Mouse (Mus musculus) intestine, postnatal 0 days (tissue): ENCODE measurements around the gene Slc39a1. TPM values are rescaled to one million over a fixed set of nuclear protein-coding genes. Genes with fewer than 3 reads are reported as not detected.

ENCODE experiments used
- ATAC-seq: fragments of 200-750 bp; cut with Nextera tagmentation; 2 replicates; pipeline ENCODE4 v1.8.0; 2017; ENCODE audit warnings: mild to moderate bottlenecking, moderate TSS enrichment, moderate library complexity
- H3K27ac ChIP-seq: fragments of 300-500 bp; sonication (generic); 2 replicates; pipeline ENCODE4 v1.5.1; 2014; ENCODE audit warnings: mild to moderate bottlenecking, low read depth, low read length, moderate library complexity
- H3K27me3 ChIP-seq: fragments of 300-500 bp; sonication (generic); replicated peaks from 2 replicates; pipeline ENCODE4 v1.6.1; 2014; ENCODE audit warnings: low read length, mixed read lengths; ENCODE audit not compliant: control insufficient read depth, insufficient read depth
- H3K36me3 ChIP-seq: fragments of 300-500 bp; sonication (generic); 2 replicates; pipeline ENCODE4 v1.6.1; 2014; ENCODE audit warnings: mild to moderate bottlenecking, moderate library complexity; ENCODE audit not compliant: control insufficient read depth, insufficient read depth
- H3K4me1 ChIP-seq: fragments of 300-500 bp; sonication (generic); replicated peaks from 2 replicates; pipeline ENCODE4 v1.6.1; 2014; ENCODE audit warnings: antibody characterized with exemption, low read length, mixed read lengths; ENCODE audit not compliant: control insufficient read depth, insufficient read depth
- H3K4me2 ChIP-seq: fragments of 300-500 bp; sonication (generic); replicated peaks from 2 replicates; pipeline ENCODE4 v1.6.1; 2014; ENCODE audit warnings: low read depth, mild to moderate bottlenecking, moderate library complexity
- H3K4me3 ChIP-seq: fragments of 300-500 bp; sonication (generic); 2 replicates; pipeline ENCODE4 v1.5.1; 2014; ENCODE audit warnings: low read depth, low read length
- H3K9ac ChIP-seq: fragments of 300-500 bp; sonication (generic); 2 replicates; pipeline ENCODE4 v1.6.1; 2014; ENCODE audit warnings: mild to moderate bottlenecking, low read depth, low read length
- H3K9me3 ChIP-seq: fragments of 300-500 bp; sonication (generic); 2 replicates; pipeline ENCODE4 v1.6.1; 2016; ENCODE audit warnings: mixed run types; ENCODE audit not compliant: control insufficient read depth
- CTCF ChIP-seq: sonication (generic); IDR thresholded peaks from 2 replicates; pipeline ENCODE4 v1.5.1; 2016; ENCODE audit warnings: low read depth, mild to moderate bottlenecking, control low read depth, antibody characterized with exemption, moderate library complexity
- WGBS: fragments of 180-500 bp; shearing (Covaris S2); extraction: QIAGEN DNeasy Blood & Tissue Kit; methylation state at CpG from one replicate; pipeline ENCODE4 v1.1.7; 2014; 5-methylcytosine and 5-hydroxymethylcytosine counted together
- polyA plus RNA-seq: library from polyadenylated mRNA; unstranded; fragments of >200 nt; fragmentation: Nextera tagmentation; extraction: Ambion mirVana; gene quantifications from 2 replicates; pipeline ENCODE4 v1.2.1, GENCODE M21; 2015

Slc39a1 gene
- polyA plus RNA-seq, 1 experiment from 2014 or later, result 153 TPM

GRCm38 (mm10) chr3:90220088-90220487 lies 27.9 kb upstream of the Slc39a1 start:
- peak overlapping the region; percentile 75 for H3K4me2 ChIP-seq
- 8% methylated on average over 6 of the region's 6 CpGs for WGBS
- ATAC-seq, result peak; percentile 44; the same call in 1 of the 2 replicates
- H3K4me1 ChIP-seq, result no peaks in the 10 kb centered on the region
- no peaks in the 10 kb centered on the region for H3K27me3 ChIP-seq
- peaks cover 5% of the 10 kb centered on the region; the same call in 1 of the 2 replicates for H3K36me3 ChIP-seq
- peak; percentile 86 for TF ChIP-seq CTCF
- peak overlapping the region; percentile 49 for H3K4me3 ChIP-seq
- H3K9me3 ChIP-seq, result no peaks in the 10 kb centered on the region
- peak overlapping the region; percentile 70; the same call in 1 of the 2 replicates for H3K9ac ChIP-seq
- peak overlapping the region; percentile 65 for H3K27ac ChIP-seq

DNA sequence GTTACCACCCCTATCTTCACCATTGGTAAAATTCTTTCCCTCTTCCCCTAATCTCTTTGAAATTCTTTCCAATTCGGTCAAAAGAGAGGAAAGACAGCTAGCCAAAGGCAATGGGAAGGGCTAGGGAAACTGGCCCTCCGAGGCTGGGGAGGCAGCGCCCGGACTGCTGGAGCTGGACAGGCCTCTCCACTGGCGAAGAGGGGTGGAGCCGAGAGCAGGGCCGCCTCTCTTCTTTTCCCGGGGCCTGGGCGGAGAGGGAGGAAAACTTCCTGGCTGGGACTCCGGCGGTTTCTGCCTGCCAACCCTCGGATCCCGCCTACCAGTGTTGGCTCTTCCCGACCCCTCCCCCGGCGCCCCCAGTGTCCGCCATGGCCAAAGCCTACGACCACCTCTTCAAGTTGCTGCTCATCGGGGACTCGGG lies 27.4 kb upstream of the Slc39a1 start:
- Histone ChIP-seq H3K4me2 (peak overlapping the region; percentile 75), H3K27me3 (no peaks in the 10 kb centered on the region), H3K4me1 (no peaks in the 10 kb centered on the region), H3K36me3 (peaks cover 7% of the 10 kb centered on the region), H3K4me3 (peak overlapping the region; percentile 49), H3K27ac (peak overlapping the region; percentile 65), H3K9ac (peak overlapping the region; percentile 70), H3K9me3 (no peaks in the 10 kb centered on the region)
- 0% methylated on average over 18 of the region's 20 CpGs for WGBS
- ATAC-seq, result peak; percentile 69
- TF ChIP-seq CTCF, result no peak

- no peaks in the 10 kb centered on the region for H3K9me3 ChIP-seq
- no peak for ATAC-seq
Measured at GRCm38 (mm10) chr3:90221123-90221522, 26.8 kb upstream of the Slc39a1 start.

GRCm38 (mm10) chr3:90222455-90222854 lies 25.5 kb upstream of the Slc39a1 start:
- ATAC-seq, result no peak
- no peak for TF ChIP-seq CTCF
- WGBS, result 91% methylated on average over 4 of the region's 4 CpGs
- Histone ChIP-seq H3K9me3 (no peaks in the 10 kb centered on the region), H3K36me3 (peaks cover 8% of the 10 kb centered on the region), H3K27me3 (no peaks in the 10 kb centered on the region), H3K9ac (no peak overlapping the region), H3K4me1 (no peaks in the 10 kb centered on the region), H3K4me3 (no peak overlapping the region), H3K4me2 (no peak overlapping the region), H3K27ac (no peak overlapping the region)

More at GRCm38 (mm10) chr3:90221123-90221522, 26.8 kb upstream of the Slc39a1 start:
- WGBS, result 17% methylated on average over 5 of the region's 5 CpGs
- H3K9ac ChIP-seq, result peak overlapping the region; percentile 70
- no peaks in the 10 kb centered on the region for H3K27me3 ChIP-seq
- H3K4me1 ChIP-seq, result no peaks in the 10 kb centered on the region
- peak overlapping the region; percentile 75 for H3K4me2 ChIP-seq
- peaks cover 8% of the 10 kb centered on the region for H3K36me3 ChIP-seq
- peak overlapping the region; percentile 49 for H3K4me3 ChIP-seq
- H3K27ac ChIP-seq, result peak overlapping the region; percentile 54; the same call in 1 of the 2 replicates
- no peak for TF ChIP-seq CTCF

DNA sequence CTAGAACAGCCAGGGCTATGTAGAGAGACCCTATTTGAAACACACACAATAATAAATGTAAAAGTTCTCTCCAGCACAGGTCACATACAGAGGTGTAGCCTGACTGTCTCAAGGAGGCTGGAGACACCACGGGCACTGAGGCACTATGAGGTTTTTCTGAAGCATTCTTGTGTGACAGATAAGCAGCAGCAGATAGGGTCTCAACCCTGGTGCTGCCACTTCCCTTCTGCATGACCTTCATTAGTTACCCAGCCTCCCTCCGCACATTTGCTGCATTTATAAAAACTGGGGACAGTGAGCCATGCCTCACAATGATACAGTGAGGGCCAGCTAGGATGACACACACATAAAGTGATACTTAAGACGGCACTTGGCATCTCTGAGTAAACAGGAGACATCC lies 25.0 kb upstream of the Slc39a1 start:
- TF ChIP-seq CTCF, result no peak
- Histone ChIP-seq H3K4me2 (no peak overlapping the region), H3K9me3 (no peaks in the 10 kb centered on the region), H3K36me3 (peaks cover 8% of the 10 kb centered on the region), H3K4me3 (no peak overlapping the region), H3K27me3 (no peaks in the 10 kb centered on the region), H3K27ac (no peak overlapping the region), H3K4me1 (no peaks in the 10 kb centered on the region), H3K9ac (no peak overlapping the region)
- WGBS, result 66% methylated on average over 3 of the region's 3 CpGs
- no peak for ATAC-seq

- peak; percentile 38; the same call in 1 of the 2 replicates for TF ChIP-seq CTCF
- H3K9ac ChIP-seq, result no peak overlapping the region
- WGBS, result 78% methylated on average over 10 of the region's 10 CpGs
- no peak overlapping the region for H3K27ac ChIP-seq
- H3K4me3 ChIP-seq, result no peak overlapping the region
- H3K4me2 ChIP-seq, result no peak overlapping the region
- H3K36me3 ChIP-seq, result peaks cover 8% of the 10 kb centered on the region
- no peaks in the 10 kb centered on the region for H3K9me3 ChIP-seq
- no peaks in the 10 kb centered on the region for H3K4me1 ChIP-seq
- ATAC-seq, result no peak
- no peaks in the 10 kb centered on the region for H3K27me3 ChIP-seq
Measured at GRCm38 (mm10) chr3:90224331-90224730, 23.6 kb upstream of the Slc39a1 start.
